ENCODE assay signal across 19 mouse cellular contexts in the genomic region with DNA sequence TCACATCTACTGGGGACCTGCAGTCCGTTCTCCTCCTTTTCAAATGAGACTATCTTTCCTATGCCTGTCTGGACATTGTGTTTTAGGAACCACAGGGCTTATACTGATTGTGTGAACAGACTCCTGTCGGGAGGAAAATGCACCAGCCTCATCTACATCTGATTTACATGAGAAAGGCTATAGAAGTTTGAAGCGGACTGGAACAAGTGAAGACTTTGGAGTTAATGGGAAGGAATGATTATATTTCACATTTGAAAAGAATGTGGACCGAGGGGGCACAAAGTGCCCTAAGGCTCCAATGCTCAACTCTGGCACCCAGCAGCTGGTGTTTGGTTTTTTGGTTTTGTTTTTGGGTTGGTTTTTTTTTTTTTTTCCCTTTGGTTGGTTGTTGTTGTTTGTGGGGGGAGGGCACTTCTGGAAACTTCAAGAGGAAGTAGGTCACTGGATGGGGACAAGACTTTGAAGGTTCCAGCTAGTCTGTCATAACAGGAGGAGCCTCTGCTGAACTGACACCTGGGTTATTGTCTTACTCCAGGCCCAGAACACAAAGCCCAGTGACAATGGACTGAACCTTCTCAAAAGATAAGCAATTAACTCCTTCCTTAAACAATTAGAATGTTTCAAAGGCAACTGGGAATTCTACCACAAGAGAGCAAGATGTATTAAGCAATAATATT. TPM values are rescaled to one million over a fixed set of nuclear protein-coding genes. Genes with fewer than 3 reads are reported as not detected.
DNase-seq lines count a peak whose midpoint lies in the region; ATAC-seq and TF ChIP-seq lines count a peak whose summit lies in the region.
"Had no signal": no experiment of that assay in that cellular context is flagged by ENCODE, and none has a peak within 500 bp of the region (broad histone marks: within the 10 kb centered on the region; RNA-seq: fewer than 3 reads in every experiment).

No protein-coding gene starts in this region.

- 0 out of 2 replicates have a peak overlapping the region, but pooled peaks have one; percentile 23 for H3K27ac ChIP-seq in midbrain, embryonic 10.5 days (replicated peaks)
- no peak overlapping the region for H3K27ac ChIP-seq in midbrain, embryonic 16.5 days (ENCODE audit: low read length)
- H3K27ac ChIP-seq in ES-E14 (ENCODE audit: insufficient read depth, low read depth, low read length, poor library complexity, severe bottlenecking): peak overlapping the region; percentile 27; the same call in 1 of the 2 replicates
- peak overlapping the region; percentile 78; the same call in 1 of the 2 replicates for H3K27ac ChIP-seq in forebrain, embryonic 10.5 days
- H3K27ac ChIP-seq in hindbrain, embryonic 13.5 days: 0 out of 2 replicates have a peak overlapping the region, but pooled peaks have one; percentile 44
- H3K27ac ChIP-seq: limb, embryonic 12.5 days; liver, embryonic 14.5 days had no signal

- DNase-seq in midbrain, embryonic 10.5 days (ENCODE audit: low spot score): no peak
- DNase-seq in ES-E14 (ENCODE audit: low read depth, low spot score): peak; percentile 69
- DNase-seq in forebrain, embryonic 10.5 days (ENCODE audit: extremely low spot score, low spot score): no peak
- no peak for DNase-seq in adrenal gland, postnatal 10 days
- no peak for DNase-seq in layer of hippocampus, adult 18-20 months (ENCODE audit: low spot score in 2 of 2)
- no peak for DNase-seq in gastrocnemius, adult 18-20 months (ENCODE audit: low spot score)
- DNase-seq: adrenal gland, adult 2 months; cerebellum, adult 18-20 months; gastrocnemius, postnatal 25 days; kidney, adult 2 months; kidney, postnatal 25 days; thymus, postnatal 36 days had no signal

- no peaks in the 10 kb centered on the region for H3K36me3 ChIP-seq in midbrain, embryonic 10.5 days
- H3K36me3 ChIP-seq in midbrain, embryonic 16.5 days (ENCODE audit: control insufficient read depth, insufficient read depth, low read length): no peaks in the 10 kb centered on the region
- H3K36me3 ChIP-seq in ES-E14 (ENCODE audit: control insufficient read depth, insufficient read depth, low read length, poor library complexity, severe bottlenecking): no peaks in the 10 kb centered on the region
- H3K36me3 ChIP-seq in forebrain, embryonic 10.5 days (replicated peaks): 0 out of 2 replicates have a peak, but pooled peaks cover 2% of the 10 kb centered on the region
- peaks cover 17% of the 10 kb centered on the region for H3K36me3 ChIP-seq in hindbrain, embryonic 13.5 days
- H3K36me3 ChIP-seq: G1E; limb, embryonic 12.5 days had no signal

- H3K9ac ChIP-seq in midbrain, embryonic 16.5 days (ENCODE audit: low read depth, low read length): no peak overlapping the region
- H3K9ac ChIP-seq in ES-E14 (ENCODE audit: insufficient read depth, low read depth, low read length, poor library complexity, severe bottlenecking): no peak overlapping the region
- H3K9ac ChIP-seq in hindbrain, embryonic 13.5 days: no peak overlapping the region
- H3K9ac ChIP-seq: limb, embryonic 12.5 days; liver, embryonic 14.5 days had no signal

- no peaks in the 10 kb centered on the region; the same call in 1 of the 2 replicates for H3K9me3 ChIP-seq in midbrain, embryonic 10.5 days (replicated peaks)
- no peaks in the 10 kb centered on the region for H3K9me3 ChIP-seq in midbrain, embryonic 16.5 days (replicated peaks; ENCODE audit: control insufficient read depth, low read length, poor library complexity, severe bottlenecking)
- H3K9me3 ChIP-seq in ES-E14 (ENCODE audit: control insufficient read depth, insufficient read depth, low read depth, low read length): no peaks in the 10 kb centered on the region; the same call in 1 of the 2 replicates
- peaks cover 5% of the 10 kb centered on the region for H3K9me3 ChIP-seq in forebrain, embryonic 10.5 days
- peaks cover 4% of the 10 kb centered on the region; the same call in 1 of the 2 replicates for H3K9me3 ChIP-seq in hindbrain, embryonic 13.5 days
- H3K9me3 ChIP-seq: G1E had no signal

- WGBS in midbrain, embryonic 10.5 days: 23% methylated on average over 4 of the region's 4 CpGs
- WGBS in midbrain, embryonic 16.5 days: 13% methylated on average over 4 of the region's 4 CpGs
- 31% methylated on average over 4 of the region's 4 CpGs for WGBS in forebrain, embryonic 10.5 days
- 11% methylated on average over 4 of the region's 4 CpGs for WGBS in hindbrain, embryonic 13.5 days

- in situ Hi-C loops in ES-E14 (cut with MboI; ENCODE audit: low sequenced_read_pairs in 2 of 2, unreplicated experiment in 2 of 2): no loop called here

- H3K27me3 ChIP-seq in midbrain, embryonic 10.5 days (ENCODE audit: low read depth, poor library complexity, severe bottlenecking): no peaks in the 10 kb centered on the region
- H3K27me3 ChIP-seq in midbrain, embryonic 16.5 days (ENCODE audit: control insufficient read depth, insufficient read depth, low read depth, low read length): no peaks in the 10 kb centered on the region
- H3K27me3 ChIP-seq in forebrain, embryonic 10.5 days (ENCODE audit: poor library complexity, severe bottlenecking): no peaks in the 10 kb centered on the region
- no peaks in the 10 kb centered on the region for H3K27me3 ChIP-seq in hindbrain, embryonic 13.5 days
- H3K27me3 ChIP-seq: limb, embryonic 12.5 days had no signal

- peaks cover 11% of the 10 kb centered on the region; the same call in 1 of the 2 replicates for H3K4me1 ChIP-seq in midbrain, embryonic 10.5 days
- no peaks in the 10 kb centered on the region for H3K4me1 ChIP-seq in midbrain, embryonic 16.5 days (ENCODE audit: control insufficient read depth, insufficient read depth, low read length)
- H3K4me1 ChIP-seq in ES-E14 (ENCODE audit: control insufficient read depth in 2 of 2, insufficient read depth in 2 of 2, low read length in 2 of 2, poor library complexity in 1 of 2): peaks cover 3 to 10% of the 10 kb centered on the region in 2 experiments; a peak in 3 of 4 replicates
- H3K4me1 ChIP-seq in forebrain, embryonic 10.5 days: peaks cover 21% of the 10 kb centered on the region
- H3K4me1 ChIP-seq in hindbrain, embryonic 13.5 days (replicated peaks): peaks cover 4% of the 10 kb centered on the region; the same call in 1 of the 2 replicates
- H3K4me1 ChIP-seq: limb, embryonic 12.5 days had no signal

- H3K4me2 ChIP-seq in midbrain, embryonic 16.5 days (ENCODE audit: low read length): no peak overlapping the region
- H3K4me2 ChIP-seq in hindbrain, embryonic 13.5 days: no peak overlapping the region
- H3K4me2 ChIP-seq: limb, embryonic 12.5 days had no signal

- ATAC-seq in midbrain, embryonic 16.5 days: no peak
- peak; percentile 65; the same call in 1 of the 2 replicates for ATAC-seq in hindbrain, embryonic 13.5 days (ENCODE audit: low FRiP score)
- ATAC-seq: lung, postnatal 0 days had no signal

- H3K4me3 ChIP-seq in midbrain, embryonic 10.5 days: no peak overlapping the region
- no peak overlapping the region for H3K4me3 ChIP-seq in midbrain, embryonic 16.5 days (ENCODE audit: low read depth, low read length)
- peak overlapping the region in 1 of 2 experiments; percentile 16; a peak in 1 of 4 replicates for H3K4me3 ChIP-seq in ES-E14 (ENCODE audit: insufficient read depth in 1 of 2, low read depth in 1 of 2, low read length in 2 of 2, poor library complexity in 1 of 2, severe bottlenecking in 1 of 2)
- H3K4me3 ChIP-seq in forebrain, embryonic 10.5 days: no peak overlapping the region
- H3K4me3 ChIP-seq in hindbrain, embryonic 13.5 days: no peak overlapping the region
- H3K4me3 ChIP-seq: limb, embryonic 12.5 days had no signal

TF ChIP-seq in ES-E14, 5 proteins besides CTCF, POLR2A, EP300 and RAD21:
- TF ChIP-seq ZNF384 (IDR thresholded peaks at IDR 0.05; ENCODE audit: low read depth, low read length) (peak; percentile 96), CHD2 (IDR thresholded peaks at IDR 0.05; ENCODE audit: low read depth, low read length) (0 out of 2 replicates have a peak, but pooled peaks have one; percentile 49), MAFK (IDR thresholded peaks at IDR 0.05; ENCODE audit: insufficient read depth, low read depth, low read length) (no peak), ZC3H11A (IDR thresholded peaks at IDR 0.05; ENCODE audit: borderline replicate concordance, low read depth, low read length) (no peak), HCFC1 (IDR thresholded peaks at IDR 0.05; ENCODE audit: borderline replicate concordance, insufficient read depth, low read length) (no peak)

RNA-seq across cellular contexts. Expression of a gene that starts 37.7 kb away (rescaled TPM):
- polyA plus RNA-seq in midbrain, embryonic 10.5 days (2016; fragmentation: Nextera tagmentation; extraction: Ambion mirVana): 4.8 and 8.0 TPM in 2 replicates
- 38.6 and 46.1 TPM in 2 replicates for polyA plus RNA-seq in midbrain, embryonic 16.5 days (2015; fragmentation: Nextera tagmentation; extraction: Ambion mirVana)
- 0.76 and 0.95 TPM in 2 replicates for total RNA-seq in ES-E14 (2012; rRNA removed)
- polyA plus RNA-seq in forebrain, embryonic 10.5 days (2016; fragmentation: Nextera tagmentation; extraction: Ambion mirVana): 6.4 and 6.6 TPM in 2 replicates
- 25.2 and 27.1 TPM in 2 replicates for polyA plus RNA-seq in hindbrain, embryonic 13.5 days (2015; fragmentation: Nextera tagmentation; extraction: Ambion mirVana)
- 10 to 100 TPM in 1 of 2 experiments, 1 to 10 TPM in 1; 6.1 to 10.3 TPM for total RNA-seq in adrenal gland, postnatal 10 days (2021)
- 10 to 100 TPM; 14.9 to 18.2 TPM for total RNA-seq in layer of hippocampus, adult 18-20 months (2021)
- total RNA-seq in gastrocnemius, adult 18-20 months (2021): under 1 TPM; 0.14 to 0.21 TPM
- polyA plus RNA-seq: C2C12, G1E had no signal
